Comparison of ENCODE assay signal across 11 mouse cellular contexts in the genomic region with DNA sequence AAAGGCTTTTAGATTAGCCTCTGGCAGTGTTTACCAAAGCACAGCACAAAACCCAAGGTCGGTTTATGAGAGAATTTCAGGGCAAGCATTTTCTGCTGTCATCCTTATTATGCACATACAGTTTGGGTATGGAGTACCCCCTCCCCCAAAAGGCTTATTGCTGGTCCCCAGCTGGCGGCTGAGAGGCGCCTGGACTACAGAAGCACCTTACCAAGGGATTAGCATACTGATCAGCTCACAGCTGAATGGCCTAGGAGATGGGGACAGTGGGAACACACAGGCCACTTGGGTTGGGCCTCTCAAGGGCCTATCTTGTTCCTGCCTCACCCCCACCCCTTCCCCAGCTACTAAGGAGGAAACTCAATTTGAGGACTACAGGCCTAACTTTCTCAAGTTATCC. TPM values are rescaled to one million over a fixed set of nuclear protein-coding genes. Genes with fewer than 3 reads are reported as not detected.
A peak's percentile ranks its signal among the peaks of the same experiment; 100 is the strongest.
DNase-seq lines count a peak whose midpoint lies in the region; ATAC-seq and TF ChIP-seq lines count a peak whose summit lies in the region.
"Had no signal": no experiment of that assay in that cellular context is flagged by ENCODE, and none has a peak within 500 bp of the region (broad histone marks: within the 10 kb centered on the region; RNA-seq: fewer than 3 reads in every experiment).

No protein-coding gene starts in this region.

- 80% methylated on average over 3 of the region's 3 CpGs for WGBS in intestine, embryonic 14.5 days
- WGBS in intestine, postnatal 0 days, result 65% methylated on average over 3 of the region's 3 CpGs
- WGBS in embryonic facial prominence, embryonic 10.5 days, result 52% methylated on average over 3 of the region's 3 CpGs
- WGBS in hindbrain, embryonic 15.5 days, result 50% methylated on average over 3 of the region's 3 CpGs
- WGBS in midbrain, embryonic 14.5 days, result 9% methylated on average over 3 of the region's 3 CpGs
- WGBS in cerebellum, adult 2 months, result 32% methylated on average over 3 of the region's 3 CpGs

- DNase-seq in intestine, embryonic 14.5 days (ENCODE audit: low spot score), result no peak
- no peak for DNase-seq in embryonic facial prominence, embryonic 10.5 days (ENCODE audit: low spot score)
- peak; percentile 72 for DNase-seq in midbrain, embryonic 14.5 days
- DNase-seq in cerebellum, adult 2 months, result no peak
- DNase-seq in gastrocnemius, postnatal 10 days, result no peak
- no peak for DNase-seq in layer of hippocampus, adult 11-12 months (ENCODE audit: low spot score)
- DNase-seq: left cerebral cortex, postnatal 4 days had no signal

- no peak for TF ChIP-seq CTCF in intestine, postnatal 0 days (IDR thresholded peaks at IDR 0.05; ENCODE audit: low read depth)
- no peak for TF ChIP-seq CTCF in cerebellum, adult 2 months (IDR thresholded peaks at IDR 0.05; ENCODE audit: borderline replicate concordance, insufficient read depth, low read depth, low read length)

- H3K36me3 ChIP-seq in intestine, embryonic 14.5 days (ENCODE audit: control insufficient read depth, insufficient read depth, low read length), result peaks cover 42% of the 10 kb centered on the region
- peaks cover 34% of the 10 kb centered on the region for H3K36me3 ChIP-seq in intestine, postnatal 0 days (ENCODE audit: control insufficient read depth, insufficient read depth)
- H3K36me3 ChIP-seq in embryonic facial prominence, embryonic 10.5 days (replicated peaks), result peaks cover 48% of the 10 kb centered on the region
- H3K36me3 ChIP-seq in hindbrain, embryonic 15.5 days, result peaks cover 36% of the 10 kb centered on the region
- peaks cover 43% of the 10 kb centered on the region for H3K36me3 ChIP-seq in midbrain, embryonic 14.5 days (ENCODE audit: control insufficient read depth, insufficient read depth, low read length)

- H3K4me2 ChIP-seq in intestine, embryonic 14.5 days (ENCODE audit: low read length), result peak overlapping the region; percentile 84
- no peak overlapping the region for H3K4me2 ChIP-seq in intestine, postnatal 0 days (replicated peaks; ENCODE audit: low read depth)
- peak overlapping the region; percentile 83 for H3K4me2 ChIP-seq in hindbrain, embryonic 15.5 days
- peak overlapping the region; percentile 60 for H3K4me2 ChIP-seq in midbrain, embryonic 14.5 days (ENCODE audit: low read length)

- no peak overlapping the region for H3K9ac ChIP-seq in intestine, embryonic 14.5 days (ENCODE audit: low read length)
- no peak overlapping the region for H3K9ac ChIP-seq in intestine, postnatal 0 days (ENCODE audit: low read depth, low read length)
- no peak overlapping the region for H3K9ac ChIP-seq in hindbrain, embryonic 15.5 days
- H3K9ac ChIP-seq in midbrain, embryonic 14.5 days (replicated peaks; ENCODE audit: low read length), result peak overlapping the region; percentile 9; the same call in 1 of the 2 replicates

- H3K27ac ChIP-seq in intestine, embryonic 14.5 days (ENCODE audit: low read depth), result no peak overlapping the region
- H3K27ac ChIP-seq in intestine, postnatal 0 days (ENCODE audit: low read depth, low read length), result no peak overlapping the region
- no peak overlapping the region for H3K27ac ChIP-seq in embryonic facial prominence, embryonic 10.5 days (replicated peaks)
- no peak overlapping the region for H3K27ac ChIP-seq in hindbrain, embryonic 15.5 days (replicated peaks)
- H3K27ac ChIP-seq in midbrain, embryonic 14.5 days (replicated peaks; ENCODE audit: low read depth, low read length), result peak overlapping the region; percentile 50
- H3K27ac ChIP-seq in cerebellum, adult 2 months (ENCODE audit: insufficient read depth, low read length), result no peak overlapping the region

- H3K9me3 ChIP-seq in intestine, embryonic 14.5 days (ENCODE audit: control insufficient read depth, low read length), result no peaks in the 10 kb centered on the region
- H3K9me3 ChIP-seq in intestine, postnatal 0 days (ENCODE audit: control insufficient read depth), result no peaks in the 10 kb centered on the region
- H3K9me3 ChIP-seq in embryonic facial prominence, embryonic 10.5 days, result peaks cover 4% of the 10 kb centered on the region; the same call in 1 of the 2 replicates
- H3K9me3 ChIP-seq in hindbrain, embryonic 15.5 days, result no peaks in the 10 kb centered on the region
- no peaks in the 10 kb centered on the region for H3K9me3 ChIP-seq in midbrain, embryonic 14.5 days (ENCODE audit: control insufficient read depth, low read length)

- peaks cover 13% of the 10 kb centered on the region for H3K4me1 ChIP-seq in intestine, embryonic 14.5 days (replicated peaks; ENCODE audit: control insufficient read depth, insufficient read depth, low read length)
- H3K4me1 ChIP-seq in intestine, postnatal 0 days (replicated peaks; ENCODE audit: control insufficient read depth, insufficient read depth, low read length), result 0 out of 2 replicates have a peak, but pooled peaks cover 3% of the 10 kb centered on the region
- H3K4me1 ChIP-seq in embryonic facial prominence, embryonic 10.5 days, result peaks cover 22% of the 10 kb centered on the region
- H3K4me1 ChIP-seq in hindbrain, embryonic 15.5 days (replicated peaks), result peaks cover 23% of the 10 kb centered on the region
- peaks cover 19% of the 10 kb centered on the region for H3K4me1 ChIP-seq in midbrain, embryonic 14.5 days (ENCODE audit: control insufficient read depth, insufficient read depth, low read length)
- H3K4me1 ChIP-seq in cerebellum, adult 2 months (ENCODE audit: control insufficient read depth, insufficient read depth, low read length), result 0 out of 2 replicates have a peak, but pooled peaks cover 2% of the 10 kb centered on the region

- no peak overlapping the region for H3K4me3 ChIP-seq in intestine, embryonic 14.5 days (ENCODE audit: low read depth, low read length)
- H3K4me3 ChIP-seq in intestine, postnatal 0 days (ENCODE audit: low read depth, low read length), result no peak overlapping the region
- peak overlapping the region; percentile 92 for H3K4me3 ChIP-seq in embryonic facial prominence, embryonic 10.5 days
- H3K4me3 ChIP-seq in hindbrain, embryonic 15.5 days, result no peak overlapping the region
- H3K4me3 ChIP-seq in midbrain, embryonic 14.5 days (replicated peaks; ENCODE audit: low read depth, low read length), result peak overlapping the region; percentile 75
- no peak overlapping the region for H3K4me3 ChIP-seq in cerebellum, adult 2 months (replicated peaks; ENCODE audit: insufficient read depth, low read depth, low read length)

- no peak for ATAC-seq in intestine, embryonic 14.5 days (replicated peaks; ENCODE audit: low FRiP score, low TSS enrichment, low read depth)
- no peak for ATAC-seq in intestine, postnatal 0 days
- no peak for ATAC-seq in hindbrain, embryonic 15.5 days (ENCODE audit: low FRiP score, low read depth)
- ATAC-seq in midbrain, embryonic 14.5 days (ENCODE audit: low FRiP score, low TSS enrichment), result peak; percentile 49; the same call in 1 of the 2 replicates

- no peak for TF ChIP-seq POLR2A in cerebellum, adult 2 months (IDR thresholded peaks at IDR 0.05; ENCODE audit: borderline replicate concordance, insufficient read depth, low read length)

- no peaks in the 10 kb centered on the region for H3K27me3 ChIP-seq in intestine, embryonic 14.5 days (replicated peaks; ENCODE audit: control insufficient read depth, insufficient read depth, low read length)
- H3K27me3 ChIP-seq in intestine, postnatal 0 days (replicated peaks; ENCODE audit: control insufficient read depth, insufficient read depth, low read length), result no peaks in the 10 kb centered on the region
- no peaks in the 10 kb centered on the region for H3K27me3 ChIP-seq in embryonic facial prominence, embryonic 10.5 days (replicated peaks; ENCODE audit: low read depth, poor library complexity, severe bottlenecking)
- no peaks in the 10 kb centered on the region for H3K27me3 ChIP-seq in hindbrain, embryonic 15.5 days
- H3K27me3 ChIP-seq in midbrain, embryonic 14.5 days (ENCODE audit: control insufficient read depth, insufficient read depth, low read length), result no peaks in the 10 kb centered on the region
- H3K27me3 ChIP-seq in cerebellum, adult 2 months (ENCODE audit: control insufficient read depth, insufficient read depth, low read length), result no peaks in the 10 kb centered on the region

RNA-seq across cellular contexts. Expression of gene Yeats4, which starts 1.5 kb away (rescaled TPM):
- polyA plus RNA-seq in intestine, embryonic 14.5 days (2014; fragmentation: Nextera tagmentation; extraction: Ambion mirVana), result 77.5 and 83.2 TPM in 2 replicates
- polyA plus RNA-seq in intestine, postnatal 0 days (2015; fragmentation: Nextera tagmentation; extraction: Ambion mirVana), result 41.6 and 43.5 TPM in 2 replicates
- 107 and 110 TPM in 2 replicates for polyA plus RNA-seq in embryonic facial prominence, embryonic 10.5 days (2016; fragmentation: Nextera tagmentation; extraction: Ambion mirVana)
- polyA plus RNA-seq in hindbrain, embryonic 15.5 days (2015; fragmentation: Nextera tagmentation; extraction: Ambion mirVana), result 99.3 and 100.0 TPM in 2 replicates
- polyA plus RNA-seq in midbrain, embryonic 14.5 days (2014; fragmentation: Nextera tagmentation; extraction: Ambion mirVana), result 144 and 145 TPM in 2 replicates
- 41.9 and 44.5 TPM in 2 replicates for polyA plus RNA-seq in cerebellum, adult 2 months (2012; rRNA removed)
- 10 to 100 TPM; 24.5 to 25.2 TPM for total RNA-seq in gastrocnemius, postnatal 10 days (2021)

RNA-seq across cellular contexts. Expression of gene 9530003J23Rik, which starts 15.7 kb away (rescaled TPM):
- polyA plus RNA-seq in intestine, embryonic 14.5 days (2014; fragmentation: Nextera tagmentation; extraction: Ambion mirVana), result not detected in 2 replicates
- not detected in 2 replicates for polyA plus RNA-seq in intestine, postnatal 0 days (2015; fragmentation: Nextera tagmentation; extraction: Ambion mirVana)
- polyA plus RNA-seq in embryonic facial prominence, embryonic 10.5 days (2016; fragmentation: Nextera tagmentation; extraction: Ambion mirVana), result not detected in 2 replicates
- not detected in 2 replicates for polyA plus RNA-seq in hindbrain, embryonic 15.5 days (2015; fragmentation: Nextera tagmentation; extraction: Ambion mirVana)
- not detected in 2 replicates for polyA plus RNA-seq in midbrain, embryonic 14.5 days (2014; fragmentation: Nextera tagmentation; extraction: Ambion mirVana)
- not detected in 2 replicates for polyA plus RNA-seq in cerebellum, adult 2 months (2012; rRNA removed)
- not detected for total RNA-seq in gastrocnemius, postnatal 10 days (2021)
- total RNA-seq: adrenal gland, postnatal 4 days; left cerebral cortex, postnatal 4 days had no signal
- polyA plus RNA-seq: embryonic facial prominence, embryonic 11.5 days had no signal

RNA-seq across cellular contexts. Expression of gene Lyz2, which starts 59.3 kb away (rescaled TPM):
- 60.9 and 69.7 TPM in 2 replicates for polyA plus RNA-seq in intestine, embryonic 14.5 days (2014; fragmentation: Nextera tagmentation; extraction: Ambion mirVana)
- polyA plus RNA-seq in intestine, postnatal 0 days (2015; fragmentation: Nextera tagmentation; extraction: Ambion mirVana), result 43.9 and 47.9 TPM in 2 replicates
- polyA plus RNA-seq in embryonic facial prominence, embryonic 10.5 days (2016; fragmentation: Nextera tagmentation; extraction: Ambion mirVana), result 7.2 and 11.9 TPM in 2 replicates
- 28.0 and 38.9 TPM in 2 replicates for polyA plus RNA-seq in hindbrain, embryonic 15.5 days (2015; fragmentation: Nextera tagmentation; extraction: Ambion mirVana)
- 5.0 and 31.6 TPM in 2 replicates for polyA plus RNA-seq in midbrain, embryonic 14.5 days (2014; fragmentation: Nextera tagmentation; extraction: Ambion mirVana)
- polyA plus RNA-seq in cerebellum, adult 2 months (2012; rRNA removed), result 10.5 and 11.3 TPM in 2 replicates
- total RNA-seq in gastrocnemius, postnatal 10 days (2021), result 10 to 100 TPM; 34.9 to 50.6 TPM

Comparison
In these comparisons a context has a peak if more than half of its experiments do, and no peak if none do; other contexts are left out.
1. H3K4me3 ChIP-seq: peak in embryonic facial prominence, embryonic 10.5 days (single experiment) and midbrain, embryonic 14.5 days (single experiment); none in intestine, embryonic 14.5 days (single experiment), intestine, postnatal 0 days (single experiment), hindbrain, embryonic 15.5 days (single experiment) and cerebellum, adult 2 months (single experiment).